Mouse (Mus musculus) hindbrain, embryonic 11.5 days (tissue): ENCODE data around the gene Mapkap1. TPM values are rescaled to one million over a fixed set of nuclear protein-coding genes. Genes with fewer than 3 reads are reported as not detected.

Experiments used
- ATAC-seq: fragments of 200-750 bp; cut with Nextera tagmentation; 2 replicates; pipeline ENCODE4 v1.8.0; 2017; ENCODE audit warnings: mild to moderate bottlenecking, moderate TSS enrichment, moderate library complexity; ENCODE audit not compliant: low FRiP score
- DNase-seq: peaks from one replicate; pipeline ENCODE4 v3.0.0-alpha.2; 2015; ENCODE audit warnings: low spot score
- H3K27ac ChIP-seq: fragments of 300-500 bp; sonication (generic); 2 replicates; pipeline ENCODE4 v1.5.1; 2014; ENCODE audit warnings: mild to moderate bottlenecking, low read depth, low read length
- H3K27me3 ChIP-seq: fragments of 300-500 bp; sonication (generic); 2 replicates; pipeline ENCODE4 v1.6.1; 2014; ENCODE audit warnings: mild to moderate bottlenecking, low read length, moderate library complexity, mixed read lengths; ENCODE audit not compliant: control insufficient read depth, insufficient read depth
- H3K36me3 ChIP-seq: fragments of 300-500 bp; sonication (generic); 2 replicates; pipeline ENCODE4 v1.6.1; 2014; ENCODE audit warnings: mild to moderate bottlenecking, low read length, moderate library complexity, mixed read lengths; ENCODE audit not compliant: control insufficient read depth, insufficient read depth
- H3K4me1 ChIP-seq: fragments of 300-500 bp; sonication (generic); replicated peaks from 2 replicates; pipeline ENCODE4 v1.6.1; 2014; ENCODE audit warnings: low read length, mixed read lengths; ENCODE audit not compliant: control insufficient read depth, insufficient read depth
- H3K4me2 ChIP-seq: fragments of 300-500 bp; sonication (generic); replicated peaks from 2 replicates; pipeline ENCODE4 v1.6.1; 2014; ENCODE audit warnings: mild to moderate bottlenecking, low read depth, low read length
- H3K4me3 ChIP-seq: fragments of 300-500 bp; sonication (generic); 2 replicates; pipeline ENCODE4 v1.5.1; 2014; ENCODE audit warnings: low read depth, low read length
- H3K9ac ChIP-seq: fragments of 300-500 bp; sonication (generic); 2 replicates; pipeline ENCODE4 v1.6.1; 2014; ENCODE audit warnings: low read depth, low read length
- H3K9me3 ChIP-seq: fragments of 300-500 bp; sonication (generic); 2 replicates; pipeline ENCODE4 v1.6.1; 2016; ENCODE audit warnings: low read length; ENCODE audit not compliant: control insufficient read depth
- WGBS: fragments of 180-500 bp; shearing (Covaris S2); extraction: QIAGEN DNeasy Blood & Tissue Kit; methylation state at CpG from one replicate; pipeline ENCODE4 v1.1.7; 2014; 5-methylcytosine and 5-hydroxymethylcytosine counted together
- polyA plus RNA-seq: library from polyadenylated mRNA; unstranded; fragments of >200 nt; fragmentation: Nextera tagmentation; extraction: Ambion mirVana; gene quantifications from 2 replicates; pipeline ENCODE4 v1.2.1, GENCODE M21; 2014

The Mapkap1 gene
- polyA plus RNA-seq, 1 experiment from 2014 or later, result 101 TPM

GRCm38 (mm10) chr2:34547516-34547915 is 140.9 kb downstream of the Mapkap1 start:
- no peak overlapping the region for H3K9ac ChIP-seq
- no peaks in the 10 kb centered on the region for H3K27me3 ChIP-seq
- no peak overlapping the region for H3K27ac ChIP-seq
- no peaks in the 10 kb centered on the region for H3K36me3 ChIP-seq
- 93% methylated on average over 4 of the region's 4 CpGs for WGBS
- H3K4me1 ChIP-seq, result no peaks in the 10 kb centered on the region
- H3K4me2 ChIP-seq, result no peak overlapping the region
- ATAC-seq (no peak), DNase-seq (no peak)
- H3K4me3 ChIP-seq, result no peak overlapping the region
- H3K9me3 ChIP-seq, result no peaks in the 10 kb centered on the region

GRCm38 (mm10) chr2:34548961-34549360 is 142.4 kb downstream of the Mapkap1 start:
- Histone ChIP-seq H3K9me3 (no peaks in the 10 kb centered on the region), H3K36me3 (no peaks in the 10 kb centered on the region), H3K27ac (no peak overlapping the region), H3K9ac (no peak overlapping the region), H3K4me2 (no peak overlapping the region), H3K27me3 (no peaks in the 10 kb centered on the region), H3K4me1 (no peaks in the 10 kb centered on the region), H3K4me3 (no peak overlapping the region)
- ATAC-seq (no peak), DNase-seq (no peak)
- 95% methylated on average over 5 of the region's 5 CpGs for WGBS

DNA sequence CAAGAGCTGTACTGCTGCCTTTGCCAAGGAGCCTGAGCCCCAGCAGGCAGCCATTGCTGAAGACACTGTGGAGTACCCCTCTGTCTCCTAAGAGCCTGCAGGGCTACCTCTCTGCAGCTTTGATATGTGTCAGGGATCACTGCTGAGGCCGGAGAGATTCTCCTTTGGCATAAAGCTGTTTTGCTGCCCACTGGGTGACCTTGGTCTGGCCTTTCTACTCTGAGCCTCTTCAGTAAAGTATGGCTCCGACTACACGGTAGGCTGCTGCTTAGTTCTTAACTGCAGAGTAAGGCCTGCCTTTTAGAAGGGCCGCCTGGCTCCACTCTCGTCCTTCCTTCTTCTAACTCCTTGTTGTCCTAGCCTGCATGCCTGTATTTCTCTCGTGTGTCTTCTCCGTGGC is 142.9 kb downstream of the Mapkap1 start:
- Histone ChIP-seq H3K4me3 (no peak overlapping the region), H3K4me2 (no peak overlapping the region), H3K9ac (no peak overlapping the region), H3K4me1 (no peaks in the 10 kb centered on the region), H3K9me3 (no peaks in the 10 kb centered on the region), H3K36me3 (no peaks in the 10 kb centered on the region), H3K27me3 (no peaks in the 10 kb centered on the region), H3K27ac (no peak overlapping the region)
- ATAC-seq (no peak), DNase-seq (no peak)
- 64% methylated on average over 7 of the region's 7 CpGs for WGBS

- H3K27me3 ChIP-seq, result no peaks in the 10 kb centered on the region
- no peak overlapping the region for H3K27ac ChIP-seq
- no peaks in the 10 kb centered on the region for H3K36me3 ChIP-seq
- no peaks in the 10 kb centered on the region for H3K9me3 ChIP-seq
- no peak overlapping the region for H3K9ac ChIP-seq
- DNase-seq (no peak), ATAC-seq (no peak)
- WGBS, result 86% methylated on average over 2 of the region's 2 CpGs
- no peak overlapping the region for H3K4me3 ChIP-seq
- H3K4me2 ChIP-seq, result no peak overlapping the region
- H3K4me1 ChIP-seq, result no peaks in the 10 kb centered on the region; the same call in 1 of the 2 replicates
Measured at GRCm38 (mm10) chr2:34552772-34553171, 146.2 kb downstream of the Mapkap1 start.

GRCm38 (mm10) chr2:34553580-34554231 is 147.1 kb downstream of the Mapkap1 start:
- Histone ChIP-seq H3K36me3 (no peaks in the 10 kb centered on the region), H3K4me3 (no peak overlapping the region), H3K4me1 (no peaks in the 10 kb centered on the region; the same call in 1 of the 2 replicates), H3K27me3 (no peaks in the 10 kb centered on the region), H3K4me2 (no peak overlapping the region), H3K27ac (no peak overlapping the region), H3K9me3 (no peaks in the 10 kb centered on the region), H3K9ac (no peak overlapping the region)
- WGBS, result 87% methylated on average over 6 of the region's 6 CpGs
- DNase-seq, result no peak
- ATAC-seq, result no peak

DNA sequence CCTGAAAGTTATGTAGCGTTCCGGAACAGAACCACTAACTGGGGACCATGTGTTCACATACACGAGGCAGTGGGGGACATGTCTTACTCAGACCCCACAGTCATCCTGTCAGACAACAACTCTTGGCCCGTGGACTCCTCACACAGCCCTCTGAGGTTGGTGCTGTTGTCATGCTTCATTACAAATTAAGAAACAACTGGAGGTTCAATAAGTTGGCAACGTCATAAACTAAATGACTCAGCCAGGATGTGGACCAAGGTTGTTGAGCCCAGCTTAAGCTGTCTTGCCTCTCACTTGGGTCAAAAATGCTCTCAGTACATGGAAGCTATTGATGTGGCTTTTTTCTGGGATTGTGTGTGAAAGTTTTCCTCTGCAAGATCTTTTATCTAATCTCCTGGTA is 153.6 kb downstream of the Mapkap1 start:
- H3K4me3 ChIP-seq, result no peak overlapping the region
- no peak overlapping the region for H3K4me2 ChIP-seq
- H3K27ac ChIP-seq, result no peak overlapping the region
- ATAC-seq (no peak), DNase-seq (no peak)
- no peaks in the 10 kb centered on the region; the same call in 1 of the 2 replicates for H3K4me1 ChIP-seq
- no peaks in the 10 kb centered on the region for H3K36me3 ChIP-seq
- H3K27me3 ChIP-seq, result no peaks in the 10 kb centered on the region
- no peak overlapping the region for H3K9ac ChIP-seq
- WGBS, result 82% methylated on average over 5 of the region's 5 CpGs
- no peaks in the 10 kb centered on the region for H3K9me3 ChIP-seq

- DNase-seq, result no peak
- ATAC-seq, result no peak
- Histone ChIP-seq H3K4me2 (no peak overlapping the region), H3K9me3 (no peaks in the 10 kb centered on the region), H3K27ac (no peak overlapping the region), H3K27me3 (no peaks in the 10 kb centered on the region), H3K9ac (no peak overlapping the region), H3K4me1 (no peaks in the 10 kb centered on the region), H3K4me3 (no peak overlapping the region), H3K36me3 (no peaks in the 10 kb centered on the region)
- WGBS, result 73% methylated on average over 12 of the region's 12 CpGs
Measured at GRCm38 (mm10) chr2:34563089-34563694, 156.6 kb downstream of the Mapkap1 start.

- H3K9me3 ChIP-seq, result no peaks in the 10 kb centered on the region
- no peak overlapping the region for H3K9ac ChIP-seq
- ATAC-seq (no peak), DNase-seq (no peak)
- no peaks in the 10 kb centered on the region for H3K36me3 ChIP-seq
- no peak overlapping the region for H3K4me2 ChIP-seq
- H3K27ac ChIP-seq, result no peak overlapping the region
- no peaks in the 10 kb centered on the region for H3K27me3 ChIP-seq
- no peak overlapping the region for H3K4me3 ChIP-seq
- H3K4me1 ChIP-seq, result no peaks in the 10 kb centered on the region
Measured at GRCm38 (mm10) chr2:34563865-34564264, 157.3 kb downstream of the Mapkap1 start.

GRCm38 (mm10) chr2:34566146-34566545 is 159.6 kb downstream of the Mapkap1 start:
- ATAC-seq, result no peak
- 85% methylated on average over 4 of the region's 4 CpGs for WGBS
- no peak overlapping the region for H3K9ac ChIP-seq

More at GRCm38 (mm10) chr2:34566146-34566545, 159.6 kb downstream of the Mapkap1 start:
- no peak overlapping the region for H3K27ac ChIP-seq
- no peak overlapping the region for H3K4me2 ChIP-seq
- peaks cover 10% of the 10 kb centered on the region for H3K4me1 ChIP-seq
- DNase-seq, result no peak
- no peaks in the 10 kb centered on the region for H3K27me3 ChIP-seq
- H3K9me3 ChIP-seq, result no peaks in the 10 kb centered on the region
- no peak overlapping the region for H3K4me3 ChIP-seq
- no peaks in the 10 kb centered on the region for H3K36me3 ChIP-seq
